Mouse (Mus musculus): Measurements from ENCODE around the gene Tmem229b. TPM values are rescaled to one million over a fixed set of nuclear protein-coding genes. Genes with fewer than 3 reads are reported as not detected.

Tmem229b gene
- polyA plus RNA-seq, 1 experiment from 2014 or later = 37.7 TPM

DNA sequence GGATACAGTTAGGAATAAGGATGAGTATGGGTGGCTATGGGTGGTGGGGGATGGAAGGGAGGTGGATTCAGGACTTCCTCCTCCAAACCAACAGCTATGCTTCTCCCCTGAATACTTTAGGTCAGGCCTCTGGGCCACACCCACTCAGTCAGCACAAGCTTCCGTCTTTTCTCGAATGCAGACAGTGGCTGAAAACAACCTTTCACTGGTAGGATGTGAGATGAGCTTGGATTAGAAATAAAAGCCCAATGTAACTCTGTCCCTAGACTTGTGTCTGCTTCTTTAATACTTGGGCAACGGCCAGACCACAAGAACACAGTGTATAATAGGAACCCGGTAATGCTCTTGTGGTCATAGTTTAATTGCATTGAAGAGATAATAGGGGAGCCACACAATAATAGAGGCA, 10.6 kb upstream of the Tmem229b start:
- Histone ChIP-seq H3K4me1 (ENCODE audit: control insufficient read depth, insufficient read depth, low read length) (no peaks in the 10 kb centered on the region; the same call in 1 of the 2 replicates), H3K9ac (ENCODE audit: low read length) (no peak overlapping the region), H3K4me3 (ENCODE audit: low read depth, low read length) (no peak overlapping the region), H3K4me2 (ENCODE audit: low read length) (no peak overlapping the region), H3K27ac (ENCODE audit: low read depth, low read length) (no peak overlapping the region), H3K9me3 (replicated peaks; ENCODE audit: control insufficient read depth, low read length) (no peaks in the 10 kb centered on the region), H3K27me3 (replicated peaks; ENCODE audit: control insufficient read depth, insufficient read depth, low read length) (no peaks in the 10 kb centered on the region), H3K36me3 (ENCODE audit: control insufficient read depth, insufficient read depth, low read length) (no peaks in the 10 kb centered on the region)
- ATAC-seq = no peak
- DNase-seq (ENCODE audit: low spot score) = no peak
- WGBS = 39% methylated on average over 4 of the region's 4 CpGs

GRCm38 (mm10) chr12:79016109-79016508, 8.7 kb upstream of the Tmem229b start:
- Histone ChIP-seq H3K4me2 (ENCODE audit: low read length) (no peak overlapping the region), H3K27me3 (replicated peaks; ENCODE audit: control insufficient read depth, insufficient read depth, low read length) (no peaks in the 10 kb centered on the region), H3K4me3 (ENCODE audit: low read depth, low read length) (no peak overlapping the region), H3K27ac (ENCODE audit: low read depth, low read length) (peak overlapping the region; percentile 27; the same call in 1 of the 2 replicates), H3K36me3 (ENCODE audit: control insufficient read depth, insufficient read depth, low read length) (no peaks in the 10 kb centered on the region), H3K9me3 (replicated peaks; ENCODE audit: control insufficient read depth, low read length) (no peaks in the 10 kb centered on the region), H3K4me1 (ENCODE audit: control insufficient read depth, insufficient read depth, low read length) (no peaks in the 10 kb centered on the region; the same call in 1 of the 2 replicates), H3K9ac (ENCODE audit: low read length) (no peak overlapping the region)
- ATAC-seq = peak; percentile 58
- 5% methylated on average over 5 of the region's 5 CpGs for WGBS
- DNase-seq (ENCODE audit: low spot score) = peak; percentile 53

DNA sequence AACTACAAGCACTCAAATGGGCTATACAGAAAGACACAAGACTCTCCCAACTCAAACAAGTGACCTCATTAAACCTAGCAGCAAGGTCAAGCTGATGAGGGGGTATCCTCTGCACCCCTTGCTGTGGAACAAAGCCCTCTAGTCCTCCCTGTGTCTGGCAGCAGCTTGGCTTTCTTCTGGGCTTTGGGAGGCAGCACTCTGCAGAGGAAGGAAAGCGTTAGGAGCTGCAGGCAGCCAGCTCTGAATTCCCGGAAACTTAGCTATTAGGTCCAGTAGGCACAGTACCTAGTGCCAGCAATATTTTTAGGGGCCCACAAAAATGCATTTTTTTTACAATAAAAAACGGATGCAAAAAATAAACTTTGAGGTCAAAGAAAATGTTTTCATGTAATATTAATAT, 3.1 kb upstream of the Tmem229b start:
- no peaks in the 10 kb centered on the region for H3K36me3 ChIP-seq (ENCODE audit: control insufficient read depth, insufficient read depth, low read length)
- no peaks in the 10 kb centered on the region for H3K27me3 ChIP-seq (replicated peaks; ENCODE audit: control insufficient read depth, insufficient read depth, low read length)
- peaks cover 9% of the 10 kb centered on the region; the same call in 1 of the 2 replicates for H3K4me1 ChIP-seq (ENCODE audit: control insufficient read depth, insufficient read depth, low read length)
- WGBS = 47% methylated on average over 3 of the region's 3 CpGs
- H3K27ac ChIP-seq (ENCODE audit: low read depth, low read length) = no peak overlapping the region
- no peak for DNase-seq (ENCODE audit: low spot score)
- no peak overlapping the region for H3K9ac ChIP-seq (ENCODE audit: low read length)
- ATAC-seq = no peak
- no peak overlapping the region for H3K4me3 ChIP-seq (ENCODE audit: low read depth, low read length)
- no peaks in the 10 kb centered on the region for H3K9me3 ChIP-seq (replicated peaks; ENCODE audit: control insufficient read depth, low read length)
- no peak overlapping the region for H3K4me2 ChIP-seq (ENCODE audit: low read length)

DNA sequence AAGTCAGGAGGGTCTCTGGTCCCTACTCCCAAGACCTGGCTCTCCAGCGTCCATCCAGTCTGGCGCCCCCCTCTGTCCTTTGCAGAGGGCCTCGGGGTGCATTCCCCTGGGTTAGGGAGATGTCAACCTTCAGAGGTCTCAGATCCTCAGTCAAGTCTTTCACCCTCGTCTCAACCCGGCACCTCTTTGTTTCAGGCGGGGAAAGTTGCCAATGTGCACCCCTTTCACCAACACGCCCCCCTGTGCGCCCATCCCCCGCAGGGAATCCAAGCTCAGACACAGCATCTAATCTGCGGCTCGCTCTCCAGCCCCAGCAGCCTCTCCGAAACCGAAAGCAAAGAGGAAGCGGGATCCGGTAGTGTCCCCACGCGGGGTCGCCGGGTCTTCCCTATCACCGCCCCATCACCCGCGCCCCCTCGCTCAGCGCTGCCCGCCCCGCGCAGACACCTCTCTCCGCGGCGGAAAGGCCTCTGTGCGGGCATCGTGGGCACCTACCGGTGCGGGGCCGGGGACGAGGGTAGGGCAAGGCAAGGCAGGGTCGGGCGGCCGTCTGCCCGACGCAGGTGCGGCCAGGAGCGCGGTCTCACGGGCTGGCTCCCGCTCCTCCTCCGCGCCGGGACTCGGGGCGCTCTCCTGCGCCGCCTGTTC, 825 bp downstream of the Tmem229b start:
- ATAC-seq (peak; percentile 80), DNase-seq (ENCODE audit: low spot score) (peak; percentile 75)
- peak overlapping the region; percentile 94 for H3K4me3 ChIP-seq (ENCODE audit: low read depth, low read length)
- H3K9me3 ChIP-seq (replicated peaks; ENCODE audit: control insufficient read depth, low read length) = no peaks in the 10 kb centered on the region
- no peaks in the 10 kb centered on the region for H3K36me3 ChIP-seq (ENCODE audit: control insufficient read depth, insufficient read depth, low read length)
- under 1% methylated on average over 42 of the region's 53 CpGs for WGBS
- peak overlapping the region; percentile 81 for H3K4me2 ChIP-seq (ENCODE audit: low read length)
- H3K27me3 ChIP-seq (replicated peaks; ENCODE audit: control insufficient read depth, insufficient read depth, low read length) = no peaks in the 10 kb centered on the region
- peak overlapping the region; percentile 82 for H3K27ac ChIP-seq (ENCODE audit: low read depth, low read length)
- H3K9ac ChIP-seq (ENCODE audit: low read length) = peak overlapping the region; percentile 94
- H3K4me1 ChIP-seq (ENCODE audit: control insufficient read depth, insufficient read depth, low read length) = peaks cover 9% of the 10 kb centered on the region

DNA sequence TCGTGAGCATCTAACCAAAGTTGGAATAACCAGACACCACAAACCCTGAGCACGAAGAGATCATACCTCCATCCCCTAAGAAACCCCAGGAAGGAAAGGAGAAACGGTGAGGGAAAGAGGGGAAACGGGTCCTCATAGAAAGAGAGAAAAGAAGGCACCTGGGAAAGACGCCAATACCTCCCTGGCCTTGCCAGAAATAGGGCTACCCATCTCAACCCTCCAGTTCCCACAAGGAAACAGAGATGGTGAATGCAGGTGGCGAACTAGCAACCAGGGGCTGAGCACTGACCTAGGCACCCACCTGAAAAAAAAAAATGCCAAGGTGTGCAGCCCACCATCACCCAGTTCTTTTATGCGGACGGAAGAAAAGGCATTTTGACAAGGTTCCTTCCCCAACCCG, 1.4 kb downstream of the Tmem229b start:
- H3K27ac ChIP-seq (ENCODE audit: low read depth, low read length) = no peak overlapping the region; the same call in 1 of the 2 replicates
- H3K4me3 ChIP-seq (ENCODE audit: low read depth, low read length) = peak overlapping the region; percentile 94
- H3K27me3 ChIP-seq (replicated peaks; ENCODE audit: control insufficient read depth, insufficient read depth, low read length) = no peaks in the 10 kb centered on the region
- peak overlapping the region; percentile 94 for H3K9ac ChIP-seq (ENCODE audit: low read length)
- H3K36me3 ChIP-seq (ENCODE audit: control insufficient read depth, insufficient read depth, low read length) = no peaks in the 10 kb centered on the region
- H3K9me3 ChIP-seq (replicated peaks; ENCODE audit: control insufficient read depth, low read length) = no peaks in the 10 kb centered on the region
- 24% methylated on average over 9 of the region's 9 CpGs for WGBS
- DNase-seq (ENCODE audit: low spot score) (peak; percentile 30), ATAC-seq (no peak)
- peak overlapping the region; percentile 81 for H3K4me2 ChIP-seq (ENCODE audit: low read length)
- peaks cover 9% of the 10 kb centered on the region for H3K4me1 ChIP-seq (ENCODE audit: control insufficient read depth, insufficient read depth, low read length)

DNA sequence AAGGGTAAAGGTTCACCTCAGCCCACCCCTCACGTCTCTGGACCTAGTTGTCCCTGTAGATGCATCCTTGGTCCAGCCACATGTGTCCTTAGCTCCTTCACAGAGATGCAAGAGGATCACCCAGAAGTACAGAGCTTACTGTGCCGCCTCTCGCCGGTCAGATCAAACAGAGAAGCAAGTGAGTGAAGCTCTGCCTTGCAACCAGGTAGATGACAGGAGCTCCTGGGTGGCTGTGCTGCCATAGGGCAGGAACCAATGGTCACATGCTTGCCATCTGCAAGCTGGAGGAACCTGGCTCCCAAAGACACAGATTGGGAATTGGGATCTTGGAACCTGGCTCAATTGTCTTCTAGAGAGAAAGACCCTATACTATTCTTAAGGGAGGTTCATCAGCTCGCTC, 2.0 kb downstream of the Tmem229b start:
- Histone ChIP-seq H3K9me3 (replicated peaks; ENCODE audit: control insufficient read depth, low read length) (no peaks in the 10 kb centered on the region), H3K9ac (ENCODE audit: low read length) (no peak overlapping the region; the same call in 1 of the 2 replicates), H3K4me3 (ENCODE audit: low read depth, low read length) (0 out of 2 replicates have a peak overlapping the region, but pooled peaks have one; percentile 94), H3K27ac (ENCODE audit: low read depth, low read length) (no peak overlapping the region), H3K4me1 (ENCODE audit: control insufficient read depth, insufficient read depth, low read length) (peaks cover 9% of the 10 kb centered on the region), H3K27me3 (replicated peaks; ENCODE audit: control insufficient read depth, insufficient read depth, low read length) (no peaks in the 10 kb centered on the region), H3K4me2 (ENCODE audit: low read length) (peak overlapping the region; percentile 81; the same call in 1 of the 2 replicates), H3K36me3 (ENCODE audit: control insufficient read depth, insufficient read depth, low read length) (no peaks in the 10 kb centered on the region)
- ATAC-seq (no peak), DNase-seq (ENCODE audit: low spot score) (no peak)
- 87% methylated on average over 5 of the region's 5 CpGs for WGBS

- 94% methylated on average over 3 of the region's 3 CpGs for WGBS
- Histone ChIP-seq H3K9me3 (replicated peaks; ENCODE audit: control insufficient read depth, low read length) (no peaks in the 10 kb centered on the region), H3K4me1 (ENCODE audit: control insufficient read depth, insufficient read depth, low read length) (peaks cover 9% of the 10 kb centered on the region), H3K36me3 (ENCODE audit: control insufficient read depth, insufficient read depth, low read length) (no peaks in the 10 kb centered on the region), H3K27ac (ENCODE audit: low read depth, low read length) (no peak overlapping the region), H3K4me2 (ENCODE audit: low read length) (no peak overlapping the region), H3K4me3 (ENCODE audit: low read depth, low read length) (no peak overlapping the region), H3K9ac (ENCODE audit: low read length) (no peak overlapping the region), H3K27me3 (replicated peaks; ENCODE audit: control insufficient read depth, insufficient read depth, low read length) (no peaks in the 10 kb centered on the region)
- DNase-seq (ENCODE audit: low spot score) (no peak), ATAC-seq (no peak)
Measured at GRCm38 (mm10) chr12:79002978-79003377, 4.4 kb downstream of the Tmem229b start.

GRCm38 (mm10) chr12:79002406-79002805, 5.0 kb downstream of the Tmem229b start:
- no peak overlapping the region for H3K9ac ChIP-seq (ENCODE audit: low read length)
- no peak for DNase-seq (ENCODE audit: low spot score)
- H3K4me2 ChIP-seq (ENCODE audit: low read length) = no peak overlapping the region
- ATAC-seq = no peak
- H3K27ac ChIP-seq (ENCODE audit: low read depth, low read length) = no peak overlapping the region
- peaks cover 7% of the 10 kb centered on the region for H3K4me1 ChIP-seq (ENCODE audit: control insufficient read depth, insufficient read depth, low read length)
- H3K4me3 ChIP-seq (ENCODE audit: low read depth, low read length) = no peak overlapping the region
- no peaks in the 10 kb centered on the region for H3K9me3 ChIP-seq (replicated peaks; ENCODE audit: control insufficient read depth, low read length)
- WGBS = 91% methylated on average over 5 of the region's 5 CpGs
- no peaks in the 10 kb centered on the region for H3K27me3 ChIP-seq (replicated peaks; ENCODE audit: control insufficient read depth, insufficient read depth, low read length)
- no peaks in the 10 kb centered on the region for H3K36me3 ChIP-seq (ENCODE audit: control insufficient read depth, insufficient read depth, low read length)

GRCm38 (mm10) chr12:78996711-78997110, 10.7 kb downstream of the Tmem229b start:
- DNase-seq (ENCODE audit: low spot score) (no peak), ATAC-seq (no peak)
- Histone ChIP-seq H3K36me3 (ENCODE audit: control insufficient read depth, insufficient read depth, low read length) (no peaks in the 10 kb centered on the region), H3K4me1 (ENCODE audit: control insufficient read depth, insufficient read depth, low read length) (no peaks in the 10 kb centered on the region), H3K4me2 (ENCODE audit: low read length) (no peak overlapping the region), H3K27me3 (replicated peaks; ENCODE audit: control insufficient read depth, insufficient read depth, low read length) (no peaks in the 10 kb centered on the region), H3K27ac (ENCODE audit: low read depth, low read length) (no peak overlapping the region), H3K9ac (ENCODE audit: low read length) (no peak overlapping the region), H3K4me3 (ENCODE audit: low read depth, low read length) (no peak overlapping the region), H3K9me3 (replicated peaks; ENCODE audit: control insufficient read depth, low read length) (no peaks in the 10 kb centered on the region)
- 15% methylated on average over 7 of the region's 7 CpGs for WGBS
